Mouse (Mus musculus): ENCODE results near the gene Nfic.

Nfic gene

DNA sequence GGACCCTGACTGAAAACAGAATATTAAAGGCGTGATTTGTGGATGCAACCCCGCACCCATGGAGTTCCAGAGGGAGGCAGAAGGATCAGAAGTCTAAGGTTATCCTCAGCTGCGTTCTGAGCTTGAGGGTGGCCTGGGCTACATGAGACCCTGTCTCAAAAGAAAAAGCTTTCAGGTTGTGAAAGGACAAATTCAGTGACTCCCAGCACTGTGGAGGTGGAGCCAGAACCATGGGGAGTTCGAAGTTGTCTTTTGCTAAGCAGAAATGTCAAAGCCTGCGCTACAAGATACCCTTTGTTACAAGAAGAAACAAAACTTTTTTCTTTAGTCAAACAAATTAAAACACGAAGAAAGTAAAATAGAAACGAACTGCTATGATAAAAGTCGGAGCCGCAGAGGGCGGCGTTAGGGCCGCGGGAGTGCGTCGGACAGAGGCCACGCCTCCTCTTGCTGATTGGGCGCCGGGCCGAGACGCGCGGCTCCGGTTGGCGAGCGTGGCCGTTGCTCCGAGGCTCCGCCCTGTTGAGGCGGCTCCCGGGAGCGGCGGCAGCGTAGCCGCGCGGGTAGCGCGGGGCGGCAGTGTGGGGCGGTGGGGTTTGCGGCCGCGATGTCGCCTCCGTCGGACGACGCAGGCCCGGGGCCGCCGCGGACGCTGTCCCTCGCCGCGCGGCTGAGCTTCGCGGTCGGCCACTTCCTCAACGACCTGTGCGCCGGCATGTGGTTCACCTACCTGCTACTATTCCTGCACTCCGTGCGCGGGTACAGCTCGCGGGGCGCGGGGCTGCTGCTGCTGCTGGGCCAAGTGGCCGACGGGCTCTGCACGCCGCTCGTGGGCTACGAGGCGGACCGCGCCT lies 98.2 kb downstream of the Nfic start, which contains the start of gene Mfsd12:
Gene Mfsd12 (plus strand): TSS at position 501 of the 854 bp plus-strand sequence.
- peak; percentile 86 for DNase-seq (ENCODE audit: low spot score)

DNA sequence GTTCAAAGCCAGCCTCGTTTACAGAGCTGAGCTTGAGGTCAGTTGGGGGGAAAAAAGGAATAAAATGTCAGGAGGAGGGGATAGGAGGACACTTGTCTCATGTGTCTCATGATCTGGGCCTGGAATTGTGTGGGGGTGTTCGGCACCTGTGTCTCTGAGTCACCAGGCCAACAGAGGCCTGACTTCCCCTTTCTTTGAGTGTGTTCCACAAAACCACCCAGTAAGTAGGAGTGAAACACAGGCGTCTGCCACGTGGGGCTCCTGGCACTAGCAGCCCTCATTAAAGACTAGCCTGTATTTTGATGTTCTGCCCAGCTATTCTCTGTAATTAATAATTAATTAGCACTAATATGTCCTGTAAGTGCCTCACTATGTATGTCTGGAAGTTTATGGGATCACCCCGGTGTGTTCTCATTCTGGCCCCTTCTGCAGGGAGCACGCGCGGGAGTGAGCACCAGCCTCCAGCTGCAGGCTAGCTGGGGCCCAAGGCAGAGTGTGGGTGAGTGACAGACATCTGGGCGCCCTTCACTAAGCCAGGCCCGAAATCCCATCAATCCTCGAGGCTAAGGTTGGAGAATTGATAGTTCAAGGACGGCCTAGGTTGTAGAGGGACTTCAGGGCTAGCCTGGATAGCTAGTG lies 99.0 kb downstream of the Nfic start:
- no peak for DNase-seq (ENCODE audit: low spot score)

DNA sequence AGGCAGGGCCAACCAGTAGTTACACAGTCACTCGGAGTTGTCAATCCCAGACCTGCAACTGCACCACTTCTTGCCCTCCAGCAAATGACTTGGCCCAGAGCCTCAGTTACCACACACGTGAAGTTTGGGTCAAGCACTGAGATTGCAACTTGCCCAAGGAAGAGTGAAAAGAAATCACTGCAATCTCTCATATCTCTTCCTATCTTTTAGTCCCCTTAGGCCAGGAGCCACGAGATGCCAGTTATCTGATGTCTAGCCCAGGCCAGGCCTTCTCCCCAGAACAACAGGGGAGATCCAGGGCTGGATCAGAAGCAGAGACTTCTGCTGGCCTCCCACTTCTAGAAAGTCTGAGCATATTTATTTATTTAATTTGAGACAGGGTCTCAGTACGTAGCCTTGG lies 99.9 kb downstream of the Nfic start:
- peak; percentile 35 for DNase-seq (ENCODE audit: low spot score)

DNA sequence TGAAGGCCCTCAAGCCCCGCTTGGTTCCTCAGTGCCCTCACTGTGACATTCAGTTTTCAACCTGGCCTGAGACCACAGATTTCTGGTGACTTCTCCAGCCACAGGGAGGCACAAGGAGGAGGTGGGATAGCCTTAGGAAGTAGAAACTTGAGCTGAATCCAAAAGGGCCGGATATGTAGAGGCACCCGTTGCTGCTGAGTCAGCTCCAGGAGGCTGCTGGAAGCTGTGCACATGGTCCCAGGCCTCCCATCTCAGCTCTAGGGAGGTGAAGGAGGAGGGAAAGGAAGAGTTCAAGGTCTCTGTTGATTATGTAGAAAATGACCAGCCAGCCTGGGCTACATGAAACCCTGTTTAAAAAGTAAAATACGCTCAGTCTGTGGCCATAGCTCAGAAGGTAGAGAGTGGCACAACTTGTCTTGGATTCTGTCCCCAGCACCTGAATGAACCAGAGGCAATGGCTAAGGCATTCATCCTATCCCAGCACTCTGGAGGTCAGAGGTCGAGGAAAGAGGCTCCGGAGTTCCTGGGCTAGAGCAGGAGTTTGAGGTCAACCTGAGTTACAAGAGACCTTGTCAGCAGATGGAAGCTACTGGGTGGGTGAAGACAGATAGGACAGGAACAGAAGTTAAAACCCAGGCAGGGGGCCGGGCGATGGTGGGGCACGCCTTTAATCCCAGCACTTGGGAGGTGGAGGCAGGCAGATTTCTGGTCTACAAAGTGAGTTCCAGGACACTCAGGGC lies 100.5 kb downstream of the Nfic start:
- DNase-seq (ENCODE audit: low spot score): no peak

DNA sequence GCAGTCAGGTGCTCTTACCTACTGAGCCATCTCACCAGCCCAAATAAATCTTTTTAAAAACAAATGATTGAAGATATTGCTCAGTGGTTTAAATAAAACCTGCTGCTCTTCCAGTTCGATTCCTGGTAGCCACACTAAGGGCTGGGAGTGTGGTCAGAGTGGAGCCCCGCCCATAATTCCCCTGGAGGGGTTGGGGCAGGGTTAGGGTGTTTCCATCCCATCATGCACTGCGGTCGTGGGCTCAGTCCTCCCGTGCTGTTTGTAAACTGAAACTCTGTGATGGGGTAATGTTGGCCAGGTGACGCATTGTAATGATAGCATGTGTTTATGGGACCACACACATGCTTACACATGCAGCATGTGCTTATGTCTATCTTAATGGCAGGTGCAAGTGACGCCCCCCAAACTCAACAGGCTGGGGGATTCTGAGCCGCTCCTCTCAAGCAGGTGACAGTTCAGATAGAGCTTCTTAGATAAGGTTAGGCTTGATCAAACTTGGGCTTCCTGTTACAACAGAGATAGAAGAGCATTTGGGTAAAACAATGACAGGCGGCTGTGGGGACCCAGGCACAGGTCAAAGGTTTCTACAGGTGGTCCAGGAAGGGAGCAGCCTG lies 103.7 kb downstream of the Nfic start:
- no peak for DNase-seq (ENCODE audit: low spot score)

DNA sequence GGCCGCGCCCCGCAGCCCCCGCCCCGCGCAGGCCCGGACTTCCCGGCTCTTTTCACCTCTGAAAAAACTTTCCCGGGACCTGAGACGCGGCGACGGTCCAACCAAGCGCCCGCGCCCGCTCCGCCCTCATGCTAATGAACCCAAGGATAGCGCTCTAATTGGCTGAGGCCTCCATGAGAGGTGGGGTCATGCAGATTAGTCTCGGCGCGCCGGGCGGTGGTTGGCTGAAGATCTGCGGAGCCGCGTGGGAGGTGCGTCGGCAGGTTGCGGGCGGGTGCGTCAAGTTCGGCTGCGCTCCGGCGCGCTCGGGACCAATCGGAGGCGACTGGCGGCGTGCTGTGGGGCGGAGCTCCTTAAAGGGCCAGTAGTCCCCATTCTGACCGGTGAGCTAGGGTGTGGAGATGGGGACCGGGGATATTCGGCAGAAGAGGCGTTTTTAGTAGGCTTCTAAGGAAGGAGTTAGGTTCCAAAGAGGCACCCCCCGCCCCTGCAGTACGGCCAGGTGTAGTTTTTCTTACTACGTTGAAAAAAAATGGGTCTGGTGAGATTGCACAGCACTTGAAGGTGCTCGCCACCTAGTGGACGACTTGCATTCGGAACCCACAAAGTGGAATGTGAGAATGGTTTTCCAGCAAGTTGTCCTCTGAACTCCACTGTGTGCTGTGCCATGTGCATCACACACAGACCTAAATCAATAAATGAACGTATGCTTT lies 104.9 kb downstream of the Nfic start, which contains the start of gene Hmg20b:
Gene Hmg20b (minus strand): TSS at position 130 of the 713 bp plus-strand sequence.
- DNase-seq (ENCODE audit: low spot score): peak; percentile 98

DNA sequence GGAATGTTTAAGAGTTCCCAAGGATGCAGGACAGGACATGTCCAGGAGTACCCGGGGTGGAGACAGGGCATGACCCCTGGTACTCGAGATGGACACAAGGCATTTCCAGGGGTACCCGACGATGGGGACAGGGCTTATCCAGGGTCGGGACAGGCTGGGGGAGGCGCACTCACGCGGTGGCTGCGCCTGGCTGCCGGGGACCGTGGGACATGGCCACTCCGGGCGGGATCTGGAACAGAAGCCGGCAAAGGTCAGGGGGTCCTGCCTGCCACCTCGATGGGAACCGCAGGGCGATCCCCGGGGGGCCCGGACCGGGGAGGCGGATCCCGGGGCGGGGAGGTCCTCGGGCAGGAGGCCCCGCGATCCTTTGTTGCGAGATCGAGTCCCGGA lies 105.5 kb downstream of the Nfic start:
- no peak for DNase-seq (ENCODE audit: low spot score)

DNA sequence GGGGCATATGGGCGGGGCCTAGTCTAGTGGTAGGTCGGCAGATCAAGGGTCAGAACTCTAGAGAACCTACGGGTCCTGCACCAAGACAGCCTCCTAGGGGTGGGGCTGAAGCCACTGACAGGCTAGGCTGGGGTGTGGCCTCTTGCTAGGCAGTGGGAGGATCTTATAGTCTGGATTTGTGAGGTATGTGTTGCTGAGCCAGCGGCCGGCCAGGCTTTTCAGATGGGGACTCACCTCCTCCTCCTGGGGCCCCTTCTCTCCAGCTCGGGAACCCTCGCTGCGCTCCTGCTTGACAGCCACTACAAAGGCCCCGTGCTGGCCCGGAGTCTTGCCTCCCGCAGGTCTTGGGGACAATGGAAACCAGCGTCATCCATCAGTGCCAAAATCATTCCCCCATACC lies 106.3 kb downstream of the Nfic start:
- DNase-seq (ENCODE audit: low spot score): peak; percentile 67

DNA sequence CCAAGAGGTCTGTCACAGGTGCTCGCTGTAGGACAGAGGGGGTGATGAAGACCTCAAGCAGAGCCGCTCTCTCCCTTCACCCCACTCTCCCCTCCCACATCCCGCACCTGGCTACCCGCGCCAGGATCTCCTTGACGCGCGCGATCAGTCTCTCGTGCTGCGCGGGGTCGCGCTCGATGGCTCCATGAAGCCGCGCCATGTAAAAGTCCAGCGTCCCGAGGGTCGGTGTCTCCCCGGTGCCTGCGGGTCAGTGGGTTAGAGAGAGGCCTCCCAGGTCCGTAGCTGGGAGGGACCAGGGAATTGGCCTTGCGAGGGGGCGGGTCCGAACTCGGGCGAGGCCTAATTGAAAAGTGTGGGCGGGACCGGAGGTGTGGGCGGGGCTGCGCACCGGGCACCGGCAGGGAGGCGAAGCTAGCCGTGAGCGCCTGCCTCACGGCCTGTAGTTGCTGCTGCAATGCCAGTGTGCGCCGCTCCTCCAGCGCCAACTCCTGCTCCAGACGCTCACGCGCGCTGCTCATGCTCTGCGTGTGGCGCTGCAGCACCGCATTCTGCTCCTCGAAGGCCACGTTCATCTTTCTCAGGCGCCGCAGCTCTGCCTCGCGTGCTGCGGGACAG lies 108.9 kb downstream of the Nfic start:
- no peak for DNase-seq (ENCODE audit: low spot score)

All from adipocyte (in vitro differentiated cells).